Mouse (Mus musculus) megakaryocyte progenitor cell, adult 5-6 weeks (primary cell): Measurements from ENCODE around the gene Itpk1. TPM values are rescaled to one million over a fixed set of nuclear protein-coding genes. Genes with fewer than 3 reads are reported as not detected.

Source experiments
- total RNA-seq, 2 experiments: library from RNA; stranded (forward) in 1 of 2; stranded (reverse) in 1 of 2; fragments of 157-497, 149-512 nt in 1 of 2; fragments of 200-1000 nt in 1 of 2; gene quantifications; 2 replicates each; pipeline versions ENCODE4 v1.2.3 to v1.2.4; 2015 to 2017

Itpk1 gene
- total RNA-seq, 2 experiments from 2014 or later, result 10.5 to 15.3 TPM

Other genes with a start within 250 kb of the Itpk1 start
- gene Golga5, start 235.8 kb downstream of the Itpk1 start, total RNA-seq (2015), result 22.1 and 28.8 TPM in 2 replicates
- 69.0 and 74.0 TPM in 2 replicates for gene Golga5, start 235.8 kb downstream of the Itpk1 start, total RNA-seq (2017)
- not detected in 2 replicates for gene Chga, start 150.0 kb downstream of the Itpk1 start, total RNA-seq (2015)
- gene Chga, start 150.0 kb downstream of the Itpk1 start, total RNA-seq (2017), result not detected in 2 replicates
- 8.0 and 13.3 TPM in 2 replicates for gene Moap1, start 38.7 kb upstream of the Itpk1 start, total RNA-seq (2015)
- gene Moap1, start 38.7 kb upstream of the Itpk1 start, total RNA-seq (2017), result 2.7 and 10.3 TPM in 2 replicates
- 8.0 and 10.6 TPM in 2 replicates for gene Tmem251, start 38.8 kb upstream of the Itpk1 start, total RNA-seq (2015)
- gene Tmem251, start 38.8 kb upstream of the Itpk1 start, total RNA-seq (2017), result 8.3 and 8.8 TPM in 2 replicates
- gene Gm28051, start 52.8 kb upstream of the Itpk1 start, total RNA-seq (2015), result not detected in 2 replicates
- gene Gm28051, start 52.8 kb upstream of the Itpk1 start, total RNA-seq (2017), result not detected in 2 replicates
- 19.6 and 19.7 TPM in 2 replicates for gene Gon7, start 52.9 kb upstream of the Itpk1 start, total RNA-seq (2015)
- gene Gon7, start 52.9 kb upstream of the Itpk1 start, total RNA-seq (2017), result 17.5 and 18.0 TPM in 2 replicates
- gene Ubr7, start 53.0 kb upstream of the Itpk1 start, total RNA-seq (2015), result 29.3 and 32.4 TPM in 2 replicates
- 47.7 and 55.2 TPM in 2 replicates for gene Ubr7, start 53.0 kb upstream of the Itpk1 start, total RNA-seq (2017)
- gene Gm20604, start 53.7 kb upstream of the Itpk1 start, total RNA-seq (2015), result 11.3 and 16.7 TPM in 2 replicates
- 10.2 and 11.4 TPM in 2 replicates for gene Gm20604, start 53.7 kb upstream of the Itpk1 start, total RNA-seq (2017)
- 16.5 and 18.7 TPM in 2 replicates for gene Btbd7, start 173.5 kb upstream of the Itpk1 start, total RNA-seq (2015)
- gene Btbd7, start 173.5 kb upstream of the Itpk1 start, total RNA-seq (2017), result 17.2 and 20.0 TPM in 2 replicates
- not detected in 2 replicates for gene Cox8c, start 194.4 kb upstream of the Itpk1 start, total RNA-seq (2015)
- gene Cox8c, start 194.4 kb upstream of the Itpk1 start, total RNA-seq (2017), result not detected in 2 replicates
- 0.02 TPM in 2 replicates for gene Unc79, start 243.9 kb upstream of the Itpk1 start, total RNA-seq (2015)
- gene Unc79, start 243.9 kb upstream of the Itpk1 start, total RNA-seq (2017), result under 0.01 TPM in 1 of 2 replicates, not detected in the other